14 mouse cellular contexts compared by ENCODE assay signal in genomic region chr3:42227679-42228398, GRCm38 (mm10).
A peak's percentile ranks its signal among the peaks of the same experiment; 100 is the strongest.
DNase-seq lines count a peak whose midpoint lies in the region; ATAC-seq and TF ChIP-seq lines count a peak whose summit lies in the region.
"Had no signal": no experiment of that assay in that cellular context is flagged by ENCODE, and none has a peak within 500 bp of the region (broad histone marks: within the 10 kb centered on the region; RNA-seq: fewer than 3 reads in every experiment).

No protein-coding gene starts in this region.

- peak; percentile 91 for ATAC-seq in frontal cortex, adult (ENCODE audit: low TSS enrichment)

- no peak for DNase-seq in frontal cortex, postnatal 25 days (ENCODE audit: low spot score in 2 of 2)
- DNase-seq in cerebellum, adult 9-10 months = peak; percentile 65
- DNase-seq in layer of hippocampus, adult 2 months (ENCODE audit: low spot score in 2 of 2) = peak; percentile 60 to 69
- DNase-seq in right cerebral cortex, adult 2 months (ENCODE audit: low spot score in 2 of 2) = peak; percentile 41 to 49
- DNase-seq in MN1 (ENCODE audit: low spot score) = no peak
- no peak for DNase-seq in ovary, postnatal 14 days (ENCODE audit: low spot score)
- no peak for DNase-seq in urinary bladder, postnatal 36 days (ENCODE audit: low spot score in 2 of 2)
- DNase-seq: adrenal gland, postnatal 36 days; gastrocnemius, postnatal 10 days; kidney, adult 9 months; lung, postnatal 4 days; thymus, postnatal 25 days had no signal

- no peak overlapping the region for H3K27ac ChIP-seq in layer of hippocampus, adult 2 months
- H3K27ac ChIP-seq: embryonic facial prominence, embryonic 12.5 days had no signal

- no peak overlapping the region for H3K4me3 ChIP-seq in layer of hippocampus, adult 2 months
- H3K4me3 ChIP-seq: embryonic facial prominence, embryonic 12.5 days had no signal

- no peak for TF ChIP-seq CTCF in layer of hippocampus, adult 2 months (conservative IDR thresholded peaks at IDR 0.05)

Comparison
In these comparisons a context has a peak if more than half of its experiments do, and no peak if none do; other contexts are left out.
1. DNase-seq: peak in cerebellum, adult 9-10 months (single experiment), layer of hippocampus, adult 2 months (2 of 2) and right cerebral cortex, adult 2 months (2 of 2); none in frontal cortex, postnatal 25 days (0 of 2), MN1 (single experiment), ovary, postnatal 14 days (single experiment) and urinary bladder, postnatal 36 days (0 of 2).